Mouse (Mus musculus) embryonic fibroblast, embryonic 13.5 days (primary cell): ENCODE results near the gene Hus1.

Source experiments
- CTCF ChIP-seq: IDR thresholded peaks from 2 replicates; pipeline ENCODE4 v1.5.1; 2011; ENCODE audit warnings: mild to moderate bottlenecking, control low read depth, low read length, moderate library complexity, borderline replicate concordance; ENCODE audit not compliant: insufficient read depth
- POLR2A ChIP-seq: IDR thresholded peaks from 2 replicates; pipeline ENCODE4 v1.6.1; 2011; ENCODE audit warnings: low read depth, mild to moderate bottlenecking, control low read depth, low read length, moderate library complexity

- no peak for TF ChIP-seq POLR2A
- no peak for TF ChIP-seq CTCF
Observed at GRCm38 (mm10) chr11:9031530-9031929, 20.5 kb upstream of the Hus1 start.
